In the genomic region with DNA sequence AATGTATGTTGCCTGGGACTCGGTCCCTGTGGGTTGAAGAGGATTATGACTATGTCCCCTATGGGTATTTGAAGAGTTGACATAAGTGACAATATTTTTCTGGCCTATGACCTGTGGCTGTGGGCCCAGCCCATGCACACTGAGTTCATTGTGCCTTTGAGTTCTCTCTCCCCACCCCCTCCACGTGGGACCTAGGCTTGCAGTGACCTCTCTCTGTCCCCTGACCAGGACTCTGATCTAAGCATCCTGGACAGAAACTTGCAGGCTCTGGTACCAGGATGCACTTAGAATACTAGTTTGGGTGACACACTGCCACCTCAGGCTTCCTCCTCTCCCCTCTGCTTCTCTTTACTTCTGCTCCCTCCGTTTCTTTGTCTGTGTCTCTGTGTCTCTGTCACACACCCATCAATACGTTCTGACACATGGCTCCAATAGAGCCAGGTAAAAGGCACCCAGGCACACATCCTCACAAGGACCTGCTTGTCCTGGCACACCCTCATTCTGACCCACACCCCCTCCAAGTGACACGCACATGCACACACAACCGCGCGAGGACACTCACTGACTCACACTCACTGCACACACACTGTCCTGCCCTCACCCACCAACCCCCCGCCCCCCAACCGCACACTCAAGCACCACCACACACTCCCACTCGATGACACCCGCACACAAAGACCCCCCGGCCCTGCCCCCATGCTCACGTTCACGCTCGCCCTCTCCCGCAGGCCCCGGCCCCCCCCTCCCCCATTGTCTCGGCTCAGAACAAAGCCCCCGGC, we compare ENCODE assay signal across 8 mouse cellular contexts. TPM values are rescaled to one million over a fixed set of nuclear protein-coding genes. Genes with fewer than 3 reads are reported as not detected.
DNase-seq lines count a peak whose midpoint lies in the region; ATAC-seq lines count a peak whose summit lies in the region.

No protein-coding gene starts in this region.

- H3K4me3 ChIP-seq in heart, embryonic 15.5 days = peak overlapping the region; percentile 77
- H3K4me3 ChIP-seq in hindbrain, embryonic 15.5 days = peak overlapping the region; percentile 96
- H3K4me3 ChIP-seq in midbrain, embryonic 16.5 days (ENCODE audit: low read depth, low read length) = peak overlapping the region; percentile 91

- peak; percentile 28; the same call in 1 of the 2 replicates for ATAC-seq in heart, embryonic 15.5 days (replicated peaks; ENCODE audit: insufficient number of reproducible peaks, insufficient read depth, low FRiP score, low read depth)
- ATAC-seq in hindbrain, embryonic 15.5 days (ENCODE audit: low FRiP score, low read depth) = peak; percentile 80
- ATAC-seq in midbrain, embryonic 16.5 days = peak; percentile 76

- DNase-seq in heart, adult 18-20 months = no peak
- peak; percentile 52 for DNase-seq in embryo, embryonic 11 days
- DNase-seq in adrenal gland, adult (ENCODE audit: inconsistent age in 2 of 2, low spot score in 1 of 2) = no peak
- no peak for DNase-seq in spleen, adult 18-20 months
- DNase-seq in adrenal gland, adult 18-20 months (ENCODE audit: low spot score in 2 of 2) = no peak

- H3K9ac ChIP-seq in heart, embryonic 15.5 days = peak overlapping the region; percentile 81
- peak overlapping the region; percentile 100 for H3K9ac ChIP-seq in hindbrain, embryonic 15.5 days
- H3K9ac ChIP-seq in midbrain, embryonic 16.5 days (ENCODE audit: low read depth, low read length) = peak overlapping the region; percentile 100

- 12% methylated on average over 20 of the region's 20 CpGs for WGBS in heart, embryonic 15.5 days
- WGBS in hindbrain, embryonic 15.5 days = 4% methylated on average over 18 of the region's 20 CpGs
- WGBS in midbrain, embryonic 16.5 days = 2% methylated on average over 17 of the region's 20 CpGs

- peak overlapping the region; percentile 87 for H3K4me2 ChIP-seq in heart, embryonic 15.5 days
- peak overlapping the region; percentile 86 for H3K4me2 ChIP-seq in hindbrain, embryonic 15.5 days
- peak overlapping the region; percentile 93 for H3K4me2 ChIP-seq in midbrain, embryonic 16.5 days (ENCODE audit: low read length)

- no peaks in the 10 kb centered on the region for H3K9me3 ChIP-seq in heart, embryonic 15.5 days (replicated peaks)
- no peaks in the 10 kb centered on the region for H3K9me3 ChIP-seq in hindbrain, embryonic 15.5 days
- no peaks in the 10 kb centered on the region for H3K9me3 ChIP-seq in midbrain, embryonic 16.5 days (replicated peaks; ENCODE audit: control insufficient read depth, low read length, poor library complexity, severe bottlenecking)

- H3K27ac ChIP-seq in heart, embryonic 15.5 days = peak overlapping the region; percentile 83
- H3K27ac ChIP-seq in hindbrain, embryonic 15.5 days (replicated peaks) = peak overlapping the region; percentile 99
- peak overlapping the region; percentile 99 for H3K27ac ChIP-seq in midbrain, embryonic 16.5 days (ENCODE audit: low read length)

- peaks cover 3% of the 10 kb centered on the region; the same call in 1 of the 2 replicates for H3K27me3 ChIP-seq in heart, embryonic 15.5 days
- H3K27me3 ChIP-seq in hindbrain, embryonic 15.5 days = no peaks in the 10 kb centered on the region
- no peaks in the 10 kb centered on the region for H3K27me3 ChIP-seq in midbrain, embryonic 16.5 days (ENCODE audit: control insufficient read depth, insufficient read depth, low read depth, low read length)

- peaks cover 23% of the 10 kb centered on the region for H3K4me1 ChIP-seq in heart, embryonic 15.5 days (replicated peaks)
- H3K4me1 ChIP-seq in hindbrain, embryonic 15.5 days (replicated peaks) = peaks cover 55% of the 10 kb centered on the region
- H3K4me1 ChIP-seq in midbrain, embryonic 16.5 days (ENCODE audit: control insufficient read depth, insufficient read depth, low read length) = peaks cover 53% of the 10 kb centered on the region

- no peaks in the 10 kb centered on the region for H3K36me3 ChIP-seq in heart, embryonic 15.5 days
- peaks cover 4% of the 10 kb centered on the region for H3K36me3 ChIP-seq in hindbrain, embryonic 15.5 days
- H3K36me3 ChIP-seq in midbrain, embryonic 16.5 days (ENCODE audit: control insufficient read depth, insufficient read depth, low read length) = 0 out of 2 replicates have a peak, but pooled peaks cover 2% of the 10 kb centered on the region

RNA-seq across cellular contexts. Expression of gene Dchs1, which starts 0.8 kb away (rescaled TPM):
- 3.4 and 5.9 TPM in 2 replicates for polyA plus RNA-seq in heart, embryonic 15.5 days (2015; fragmentation: Nextera tagmentation; extraction: Ambion mirVana)
- total RNA-seq in heart, adult 18-20 months (2021) = 1 to 10 TPM; 6.0 to 7.3 TPM
- polyA plus RNA-seq in hindbrain, embryonic 15.5 days (2015; fragmentation: Nextera tagmentation; extraction: Ambion mirVana) = 14.3 and 14.8 TPM in 2 replicates
- 12.5 and 14.3 TPM in 2 replicates for polyA plus RNA-seq in midbrain, embryonic 16.5 days (2015; fragmentation: Nextera tagmentation; extraction: Ambion mirVana)
- 1 to 10 TPM; 4.5 to 4.6 TPM for total RNA-seq in adrenal gland, adult 18-20 months (2021)

RNA-seq across cellular contexts. Expression of gene Mrpl17, which starts 24.2 kb away (rescaled TPM):
- polyA plus RNA-seq in heart, embryonic 15.5 days (2015; fragmentation: Nextera tagmentation; extraction: Ambion mirVana) = 180 and 222 TPM in 2 replicates
- 100 to 1,000 TPM; 121 to 126 TPM for total RNA-seq in heart, adult 18-20 months (2021)
- 178 and 195 TPM in 2 replicates for polyA plus RNA-seq in hindbrain, embryonic 15.5 days (2015; fragmentation: Nextera tagmentation; extraction: Ambion mirVana)
- 160 TPM in 2 replicates for polyA plus RNA-seq in midbrain, embryonic 16.5 days (2015; fragmentation: Nextera tagmentation; extraction: Ambion mirVana)
- total RNA-seq in adrenal gland, adult 18-20 months (2021) = 100 to 1,000 TPM; 155 to 199 TPM

RNA-seq across cellular contexts. Expression of gene Tpp1, which starts 34.7 kb away (rescaled TPM):
- 72.8 and 77.1 TPM in 2 replicates for polyA plus RNA-seq in heart, embryonic 15.5 days (2015; fragmentation: Nextera tagmentation; extraction: Ambion mirVana)
- total RNA-seq in heart, adult 18-20 months (2021) = 10 to 100 TPM; 39.1 to 52.2 TPM
- 45.7 and 46.2 TPM in 2 replicates for polyA plus RNA-seq in hindbrain, embryonic 15.5 days (2015; fragmentation: Nextera tagmentation; extraction: Ambion mirVana)
- polyA plus RNA-seq in midbrain, embryonic 16.5 days (2015; fragmentation: Nextera tagmentation; extraction: Ambion mirVana) = 32.1 and 38.6 TPM in 2 replicates
- 100 to 1,000 TPM in 1 of 2 experiments, 10 to 100 TPM in 1; 91.0 to 112 TPM for total RNA-seq in adrenal gland, adult 18-20 months (2021)

RNA-seq across cellular contexts. Expression of gene Taf10, which starts 42.5 kb away (rescaled TPM):
- 90.0 and 105 TPM in 2 replicates for polyA plus RNA-seq in heart, embryonic 15.5 days (2015; fragmentation: Nextera tagmentation; extraction: Ambion mirVana)
- total RNA-seq in heart, adult 18-20 months (2021) = 100 to 1,000 TPM in 1 of 2 experiments, 10 to 100 TPM in 1; 94.8 to 120 TPM
- polyA plus RNA-seq in hindbrain, embryonic 15.5 days (2015; fragmentation: Nextera tagmentation; extraction: Ambion mirVana) = 100 and 110 TPM in 2 replicates
- polyA plus RNA-seq in midbrain, embryonic 16.5 days (2015; fragmentation: Nextera tagmentation; extraction: Ambion mirVana) = 76.5 and 78.4 TPM in 2 replicates
- 100 to 1,000 TPM; 206 to 214 TPM for total RNA-seq in adrenal gland, adult 18-20 months (2021)

RNA-seq across cellular contexts. Expression of gene Rrp8, which starts 49.5 kb away (rescaled TPM):
- 18.7 and 23.2 TPM in 2 replicates for polyA plus RNA-seq in heart, embryonic 15.5 days (2015; fragmentation: Nextera tagmentation; extraction: Ambion mirVana)
- total RNA-seq in heart, adult 18-20 months (2021) = 10 to 100 TPM in 1 of 2 experiments, 1 to 10 TPM in 1; 9.6 to 14.5 TPM
- polyA plus RNA-seq in hindbrain, embryonic 15.5 days (2015; fragmentation: Nextera tagmentation; extraction: Ambion mirVana) = 24.9 and 26.0 TPM in 2 replicates
- 22.4 and 23.4 TPM in 2 replicates for polyA plus RNA-seq in midbrain, embryonic 16.5 days (2015; fragmentation: Nextera tagmentation; extraction: Ambion mirVana)
- total RNA-seq in adrenal gland, adult 18-20 months (2021) = 10 to 100 TPM; 21.5 to 25.0 TPM

Comparison
In these comparisons a context has a peak if more than half of its experiments do, and no peak if none do; other contexts are left out.
1. ATAC-seq: peak in every context shown above with its lines; median percentile 80 in hindbrain, embryonic 15.5 days; 76 in midbrain, embryonic 16.5 days; 28 in heart, embryonic 15.5 days.